Mouse (Mus musculus) mature B cell (primary cell): ENCODE measurements around the gene Iba57.

Experiments
- in situ Hi-C: fragments of 300-500 bp; cut with MboI; formaldehyde crosslinking; loops from 2 replicates; pipeline ENCODE4 v1.14.3; 2019

Gene Iba57

DNA sequence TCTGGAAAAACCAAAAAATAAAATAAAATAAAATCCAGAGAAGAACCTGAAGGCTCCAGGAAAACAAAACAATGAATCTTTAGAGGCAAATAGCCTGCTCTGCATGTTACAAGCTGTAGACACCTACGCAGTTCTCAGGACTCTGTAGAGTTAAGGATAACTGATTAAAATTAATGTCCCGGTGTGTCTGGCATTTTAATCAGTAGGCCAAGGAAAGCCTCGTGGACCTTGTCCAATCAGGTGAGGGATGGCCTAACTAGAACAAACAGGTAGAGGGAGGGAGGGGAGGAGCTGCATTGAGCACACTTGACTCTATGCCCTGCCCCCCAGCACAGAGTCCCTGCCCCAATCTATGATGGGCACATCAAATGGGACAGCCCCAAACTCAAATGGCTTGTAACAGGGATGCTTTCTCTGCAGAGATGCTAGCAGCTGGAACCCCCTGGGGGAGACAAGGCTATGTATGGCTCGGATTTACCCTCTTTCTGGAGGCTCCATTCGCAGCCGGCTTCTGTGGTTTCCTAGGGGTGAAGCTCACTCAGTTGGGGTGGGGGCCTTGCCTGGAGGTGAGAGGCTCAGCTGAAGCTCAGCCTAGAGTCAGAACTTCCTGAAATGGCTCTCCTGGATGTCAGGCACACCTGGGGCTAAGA, 10.8 kb upstream of the Iba57 start:
- in situ Hi-C loops: no loop called here

DNA sequence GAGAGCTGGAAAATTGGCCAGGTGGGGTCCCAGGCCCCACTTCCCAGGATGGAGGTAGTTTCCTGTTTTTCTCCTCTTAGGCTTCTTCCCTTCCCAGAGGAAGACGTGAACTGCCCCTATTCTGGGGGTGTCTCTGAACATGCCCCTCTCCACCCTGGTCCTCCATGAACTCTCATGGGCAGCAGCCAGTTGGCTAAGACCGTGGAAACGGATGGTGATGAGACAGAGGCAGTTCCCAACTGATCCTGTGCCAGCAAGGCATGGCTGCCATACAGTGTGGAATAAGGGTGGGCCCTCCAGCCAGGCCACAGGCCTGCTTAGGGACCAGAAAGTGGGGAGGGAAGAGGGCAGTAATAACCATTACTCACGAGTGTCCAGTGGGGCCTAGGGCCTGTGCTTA, 7.0 kb upstream of the Iba57 start:
- in situ Hi-C loops: no loop called here

DNA sequence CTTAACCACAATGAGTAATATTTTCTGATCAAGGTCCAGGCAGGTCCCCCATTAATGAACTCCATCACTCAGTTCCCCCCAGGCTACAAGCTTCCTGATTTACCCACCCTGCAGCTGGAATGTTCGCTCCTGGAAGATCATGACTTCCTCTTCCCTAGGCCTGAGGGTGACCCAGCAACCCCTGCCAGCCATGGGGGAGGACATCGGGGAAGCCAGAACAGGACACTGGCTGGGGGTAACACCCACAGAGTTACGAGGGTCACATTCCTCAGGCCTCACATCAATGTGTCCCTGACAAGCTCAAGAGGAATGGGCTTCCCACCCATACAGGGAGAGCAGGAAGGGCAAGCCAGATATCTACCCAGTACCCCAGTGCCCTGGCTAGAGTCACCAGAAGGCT, 6.3 kb upstream of the Iba57 start:
- in situ Hi-C loops: no loop called here

DNA sequence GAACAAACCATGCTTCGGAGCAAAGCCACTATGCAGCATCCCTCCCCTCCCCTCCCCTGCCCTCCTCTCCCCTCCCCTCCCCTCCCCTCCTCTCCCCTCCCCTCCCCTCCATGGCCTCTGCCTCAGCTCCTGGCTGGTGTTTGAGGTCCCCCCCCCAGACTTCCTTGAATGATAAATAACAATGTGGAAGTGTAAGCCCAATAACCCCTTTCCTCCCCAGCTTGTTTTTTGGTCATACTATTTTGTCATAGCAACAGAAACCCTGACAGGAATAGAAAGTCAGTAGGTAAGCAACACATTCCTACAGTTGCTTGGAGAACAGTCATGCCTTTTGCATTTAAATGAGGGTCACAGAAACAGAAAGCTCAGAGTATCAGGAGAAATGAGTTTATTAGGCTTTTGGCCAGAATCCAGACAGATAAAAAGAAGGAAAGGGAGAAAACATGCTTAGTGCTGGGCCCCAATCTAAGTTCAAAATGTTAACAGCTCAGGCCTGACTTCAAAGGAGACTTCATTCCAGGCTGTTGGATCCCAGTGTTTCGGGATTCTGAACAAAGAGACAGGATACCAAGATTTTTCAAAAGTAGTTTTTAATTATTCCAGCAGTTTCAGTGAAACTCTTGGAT, 2.2 kb upstream of the Iba57 start:
- in situ Hi-C loops: no loop called here

DNA sequence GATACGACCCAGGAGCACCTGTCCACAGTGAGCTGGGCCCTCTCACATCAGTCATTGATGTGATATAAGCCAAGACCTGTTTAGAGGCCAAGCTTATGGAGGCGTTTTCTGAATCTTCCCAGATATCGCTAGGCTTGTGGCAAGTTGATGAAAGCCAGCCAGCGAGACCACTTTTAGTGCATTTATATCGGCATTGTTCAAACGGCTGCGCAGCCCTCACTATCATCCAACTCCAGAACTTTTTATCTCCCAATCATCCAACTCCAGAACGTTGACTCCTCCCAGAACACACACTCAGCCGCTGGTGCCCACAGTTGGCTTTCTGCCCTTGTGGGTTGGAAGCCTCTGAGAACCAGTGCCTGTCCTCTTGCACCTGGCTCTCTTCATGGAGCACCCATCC, 845 bp upstream of the Iba57 start:
- in situ Hi-C loops: no loop called here

DNA sequence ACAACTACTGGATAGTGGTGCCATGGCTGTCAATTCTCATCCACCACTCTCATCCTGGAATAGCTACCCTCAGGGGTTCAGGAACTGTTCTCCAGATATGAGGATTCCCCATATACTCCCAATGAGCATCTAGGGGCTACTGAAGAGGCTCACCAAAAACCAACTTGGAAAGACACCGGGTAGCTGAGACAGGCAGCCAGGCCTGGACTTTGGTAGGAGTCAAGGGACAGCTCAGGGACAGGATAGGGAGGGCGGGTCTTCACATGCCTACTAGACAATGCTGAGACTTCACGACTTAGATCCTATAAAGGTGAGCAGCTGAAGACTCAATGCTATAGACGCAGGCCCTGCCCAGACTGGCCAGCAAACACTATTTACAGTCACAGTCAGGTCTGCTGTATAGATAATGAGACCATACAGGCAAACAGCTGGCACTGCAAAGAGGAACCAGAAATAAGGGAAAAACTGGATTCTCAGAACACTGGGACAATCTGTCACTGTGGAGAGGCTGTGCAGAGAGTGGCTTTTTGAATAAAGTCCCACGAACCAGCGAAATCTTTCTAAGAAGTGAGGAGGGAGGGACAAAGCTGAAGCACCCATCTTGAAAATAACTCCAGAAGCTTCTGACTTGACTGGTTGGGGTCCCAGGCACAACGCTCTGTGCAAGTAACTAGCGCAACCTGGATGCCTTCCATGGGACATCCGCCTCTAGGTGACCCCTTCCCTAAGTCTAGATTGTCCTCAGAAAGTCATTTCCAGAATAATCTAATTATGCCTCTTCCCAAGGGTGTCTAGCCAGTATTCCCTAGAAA, 890 bp downstream of the Iba57 start:
- in situ Hi-C loops: no loop called here

DNA sequence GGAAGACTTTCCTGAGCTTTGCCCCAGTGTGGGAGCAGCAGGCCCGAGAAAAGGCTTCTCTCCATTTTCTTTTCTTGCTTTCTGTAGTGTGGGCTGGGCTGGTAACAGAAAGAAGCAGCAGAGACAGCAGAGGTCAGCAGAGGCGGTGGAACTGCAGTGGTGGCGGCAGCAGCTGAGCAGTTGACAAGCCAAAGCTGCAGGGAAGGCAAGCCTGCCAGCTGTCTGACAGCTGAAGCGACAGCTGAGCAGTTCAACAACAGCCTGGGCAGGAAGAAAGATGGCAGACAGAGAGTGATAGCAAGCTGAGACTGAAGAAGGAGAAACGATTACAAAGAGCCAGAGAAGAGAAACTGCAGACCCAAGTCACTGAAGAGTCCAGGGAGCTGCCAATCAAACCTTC, 2.1 kb downstream of the Iba57 start:
- in situ Hi-C loops: no loop called here

DNA sequence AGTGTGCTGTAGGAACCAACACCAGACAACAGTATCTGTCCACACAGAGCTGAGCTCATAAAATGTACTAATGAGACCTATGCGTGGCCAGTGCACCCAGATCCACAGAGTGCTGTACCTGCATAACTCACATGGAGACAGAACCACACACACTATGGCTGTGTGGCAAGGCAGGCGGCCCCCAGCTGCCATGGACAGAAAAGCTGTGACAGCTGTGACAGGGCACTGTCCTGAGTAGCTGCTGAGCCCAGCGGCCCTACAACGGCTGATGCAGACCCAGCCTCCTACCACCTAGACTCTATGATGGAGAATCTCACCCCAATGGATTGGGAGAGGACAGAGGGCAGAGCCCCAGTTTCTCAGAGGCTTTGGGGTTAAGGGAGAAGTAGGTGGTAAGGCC, 4.0 kb downstream of the Iba57 start:
- in situ Hi-C loops: no loop called here

DNA sequence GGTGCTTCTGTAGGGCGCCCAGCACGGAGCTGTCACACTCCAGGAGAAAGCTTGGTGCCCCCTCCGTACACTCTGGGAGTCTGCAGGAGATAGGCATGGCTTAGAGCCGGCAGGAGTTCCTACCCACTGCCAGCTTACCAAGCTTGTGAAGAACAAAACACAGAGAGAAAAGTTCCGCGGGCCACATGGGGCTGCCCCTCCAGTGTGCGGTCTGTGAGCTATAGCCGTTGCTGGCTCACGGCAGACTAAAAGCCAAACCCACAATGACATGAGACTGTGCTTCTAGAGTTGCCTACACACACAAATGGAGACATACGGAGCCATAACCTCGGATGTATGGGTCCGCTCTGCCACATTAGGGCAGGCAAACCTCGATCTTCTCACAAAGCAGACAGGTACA, 4.4 kb downstream of the Iba57 start:
- in situ Hi-C loops: no loop called here

DNA sequence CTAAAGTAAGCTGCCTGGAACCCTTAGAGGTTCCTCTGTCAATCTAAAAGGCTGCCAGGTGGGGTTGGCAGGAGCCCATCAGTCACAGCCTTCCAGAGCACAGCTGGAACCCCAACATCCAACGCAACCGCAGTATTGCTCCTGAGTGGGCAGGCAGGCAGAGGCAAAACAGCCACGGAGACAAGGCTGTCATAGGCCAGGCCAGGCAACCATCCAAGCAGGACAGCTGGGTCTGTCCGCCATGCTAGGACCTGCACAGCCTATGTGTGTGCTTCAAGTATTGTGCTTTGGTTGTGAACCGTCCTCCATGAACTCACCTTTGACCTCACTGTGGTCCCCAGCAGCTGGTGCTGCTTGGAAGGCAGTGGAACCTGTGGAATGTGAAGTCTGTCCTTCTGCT, 7.6 kb downstream of the Iba57 start:
- in situ Hi-C loops: no loop called here

DNA sequence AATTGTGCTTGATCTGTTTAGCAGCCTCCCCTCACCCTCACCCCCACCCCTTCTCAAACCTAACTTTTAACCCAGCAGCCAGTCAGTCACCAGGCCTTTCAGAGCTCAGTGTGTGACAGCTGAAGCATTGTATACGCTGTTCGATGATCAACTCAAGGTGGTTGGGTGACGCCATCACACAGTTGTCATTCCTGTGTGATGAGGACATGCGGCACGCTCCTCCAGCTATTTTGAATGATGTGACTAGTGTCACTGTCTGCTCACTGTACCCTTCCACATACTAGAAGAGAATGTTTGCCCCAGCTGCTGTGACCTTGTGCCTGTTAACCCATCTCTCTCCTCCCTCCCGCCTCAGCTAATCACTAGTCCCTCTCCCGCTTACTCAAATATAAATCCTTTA, 9.3 kb downstream of the Iba57 start:
- in situ Hi-C loops: no loop called here

DNA sequence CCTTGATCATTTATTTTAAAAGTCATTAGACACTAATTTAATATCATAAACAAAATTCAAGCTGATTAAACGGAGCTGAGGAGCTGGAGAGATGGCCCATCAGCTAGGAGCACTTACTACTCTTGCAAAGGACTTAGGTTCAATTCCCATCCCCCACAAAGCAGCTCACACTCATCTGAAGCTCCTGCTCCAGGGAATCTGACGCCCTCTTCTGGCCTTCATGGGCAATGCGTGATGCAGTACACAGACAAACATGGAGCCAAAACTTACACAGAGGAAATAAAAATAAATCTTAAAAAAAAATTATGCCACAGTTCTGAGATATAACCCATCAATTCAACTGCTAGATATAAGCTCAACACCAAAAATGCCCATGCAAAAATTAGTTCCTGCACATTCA, 11.8 kb downstream of the Iba57 start:
- in situ Hi-C loops: no loop called here

DNA sequence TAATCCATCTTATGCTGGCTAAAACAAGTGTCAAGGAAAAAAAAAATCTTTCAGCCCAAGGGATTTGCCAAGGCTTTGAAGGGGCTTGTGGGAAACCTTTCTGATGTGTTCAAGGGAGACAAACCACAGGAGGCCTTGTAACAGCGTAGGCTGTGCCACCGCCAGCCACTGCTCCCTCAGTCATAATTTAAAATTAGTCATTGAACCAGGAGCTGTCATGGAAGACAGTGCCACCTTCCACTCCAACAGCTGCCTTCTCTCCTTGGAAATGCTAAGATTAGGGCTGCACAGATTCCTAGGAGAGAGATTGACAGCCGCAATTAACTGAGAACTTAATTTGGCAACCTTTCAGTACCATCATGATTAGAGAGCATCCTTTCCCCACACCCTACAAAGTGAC, 14.2 kb downstream of the Iba57 start:
- in situ Hi-C loops: no loop called here

DNA sequence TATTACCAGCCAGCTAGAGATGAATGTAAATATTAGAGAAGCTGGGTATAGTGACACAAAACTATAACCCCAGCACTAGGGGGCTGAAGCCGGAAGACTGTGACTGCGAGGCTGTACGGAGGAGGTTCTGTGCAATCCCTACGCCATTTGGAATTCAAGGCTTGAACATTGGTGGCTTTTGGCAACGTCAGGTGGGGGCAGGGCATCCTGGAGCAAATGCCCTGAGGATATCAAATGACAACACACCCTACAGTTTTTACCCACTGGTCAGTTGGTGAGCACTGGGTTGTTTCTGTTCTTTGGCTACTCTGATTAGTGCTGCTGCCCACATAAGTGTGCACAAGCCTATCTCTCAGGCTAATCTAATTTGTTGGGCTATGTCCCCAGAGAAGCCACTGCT, 20.6 kb downstream of the Iba57 start:
- in situ Hi-C loops: no loop called here

DNA sequence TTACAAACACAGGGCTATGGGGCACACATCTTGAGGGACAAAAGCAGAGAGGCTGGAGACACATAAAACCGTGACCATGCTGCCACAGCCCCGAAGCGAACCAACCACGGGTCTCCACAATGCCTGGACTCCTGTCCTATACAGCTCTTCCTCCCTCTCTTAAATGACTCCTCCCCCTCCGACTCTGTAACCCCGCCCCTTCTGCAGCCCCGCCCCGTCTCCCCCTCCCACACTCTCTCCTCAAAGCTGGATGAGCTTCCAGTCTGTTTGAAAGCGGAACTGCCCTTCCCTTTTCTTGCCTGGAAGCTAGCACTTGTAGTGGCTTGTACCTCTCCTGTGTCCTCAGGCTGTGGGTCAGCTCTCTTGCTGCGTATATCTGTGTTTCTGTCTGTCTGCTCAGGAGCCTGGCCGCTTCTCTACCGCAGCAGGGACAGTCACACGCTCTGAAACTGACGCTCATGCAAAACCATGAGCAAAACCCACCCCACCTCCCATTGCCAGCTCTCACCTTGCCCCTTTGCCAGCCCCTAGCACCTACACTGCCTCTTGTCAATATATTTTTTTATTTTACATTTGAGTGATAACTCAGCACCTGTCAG, 21.7 kb downstream of the Iba57 start:
- in situ Hi-C loops: no loop called here

DNA sequence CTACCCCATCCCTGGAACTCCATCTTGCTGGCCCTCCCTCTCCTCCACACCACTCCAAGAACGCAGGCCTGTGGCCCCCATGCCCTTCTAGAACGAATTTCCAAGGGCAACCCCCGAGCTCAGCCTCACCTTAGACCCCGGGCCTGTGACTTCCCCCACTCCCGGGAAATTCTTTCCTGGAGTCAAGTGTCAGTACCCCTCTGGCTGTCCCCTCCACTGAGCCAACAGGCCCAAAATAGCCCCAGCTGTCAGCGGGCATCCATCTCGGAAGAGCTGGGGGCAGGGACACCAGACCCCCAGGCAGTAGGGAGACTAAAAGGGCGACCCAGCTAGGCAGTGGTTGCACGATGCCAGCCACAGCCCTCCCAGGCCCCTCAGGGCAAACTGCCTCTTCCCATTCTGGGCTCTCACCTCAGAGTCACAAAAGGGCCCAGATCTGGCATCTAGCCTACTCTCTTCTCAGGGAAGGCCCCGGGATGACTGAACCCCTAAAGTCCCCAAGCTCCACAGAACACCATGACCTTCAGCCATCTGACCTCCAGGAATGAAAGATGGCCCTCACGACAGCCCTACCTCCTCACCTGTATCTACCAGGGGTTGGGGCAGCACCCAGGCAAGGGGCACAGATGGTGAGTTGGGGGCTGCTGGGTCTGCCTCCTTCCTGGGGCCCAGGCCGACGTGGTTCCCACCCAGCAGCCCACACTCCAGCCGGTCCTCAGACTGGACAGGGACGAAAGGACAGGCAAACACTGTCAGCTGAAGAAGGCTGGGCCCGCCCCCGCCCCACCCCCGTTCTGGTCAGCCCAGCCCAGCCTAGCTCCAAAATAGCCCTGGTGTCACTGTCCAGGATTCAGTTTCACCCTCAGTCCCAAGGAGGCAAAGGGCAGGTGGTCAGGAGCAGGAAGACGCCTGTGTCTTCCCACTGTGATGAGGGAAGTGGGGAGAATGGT, 24.7 kb downstream of the Iba57 start:
- in situ Hi-C loops: no loop called here

DNA sequence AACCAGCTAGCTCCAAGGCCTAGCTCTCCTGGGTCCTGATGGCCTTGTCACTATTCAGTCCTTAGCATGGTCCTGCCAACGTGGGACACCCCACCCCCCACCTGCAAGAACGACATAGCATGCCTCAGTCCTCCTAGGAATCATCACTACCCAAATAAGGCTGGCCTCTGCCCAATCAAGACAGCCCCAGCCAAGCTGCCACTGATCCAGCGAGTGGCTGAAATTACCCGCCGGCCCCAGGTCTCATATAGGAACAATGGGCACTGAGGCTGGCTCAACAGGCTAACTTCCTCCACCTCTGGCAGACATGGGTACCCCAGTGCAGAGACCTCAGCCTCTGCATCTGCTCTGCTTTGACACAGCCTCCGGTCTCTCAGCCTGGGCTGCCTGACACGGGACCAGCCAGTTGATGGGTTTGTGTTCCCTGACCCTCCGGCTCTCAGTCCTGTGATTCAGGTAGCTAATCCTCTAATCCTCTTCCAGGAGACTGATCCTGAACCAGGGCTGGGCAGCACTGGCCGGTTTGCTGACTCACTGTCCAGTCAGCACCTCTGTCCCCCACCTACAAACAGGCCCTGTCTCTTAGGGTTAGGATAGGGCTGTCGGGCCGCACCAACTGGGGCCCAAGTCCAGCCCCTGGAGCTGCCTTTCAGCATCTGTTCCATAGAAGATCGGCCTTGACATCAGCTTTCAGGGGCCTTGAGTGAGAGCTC, 26.4 kb downstream of the Iba57 start:
- in situ Hi-C loops: no loop called here

DNA sequence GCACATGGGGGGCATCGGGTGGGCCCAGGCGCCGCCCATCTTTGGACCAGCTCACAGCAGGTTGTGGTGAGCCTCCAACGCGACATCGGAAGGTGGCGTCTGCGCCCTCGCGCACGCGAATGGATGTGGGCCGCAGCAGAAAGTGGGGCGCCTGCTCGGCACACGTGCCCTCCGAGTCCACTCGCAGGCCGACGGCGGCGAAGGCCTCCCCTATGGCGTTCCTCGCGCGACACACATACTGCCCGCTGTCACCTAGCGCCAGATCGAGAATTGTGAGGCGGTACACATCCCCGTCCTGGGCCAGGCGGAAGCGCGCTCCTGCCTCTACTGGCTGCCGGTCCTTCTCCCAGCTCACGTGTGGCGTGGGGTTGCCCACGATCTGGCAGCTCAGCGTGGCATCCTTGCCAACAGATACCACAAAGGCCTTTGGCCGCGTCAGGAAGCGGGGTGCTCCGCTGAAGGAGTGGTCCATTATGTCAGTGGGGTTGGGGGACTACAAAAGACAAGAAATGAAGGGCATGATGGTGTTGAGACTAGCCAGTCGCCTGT, 27.6 kb downstream of the Iba57 start, which contains the start of gene Obscn:
TSS of gene Obscn (minus strand) at position 499 of the 549 bp plus-strand sequence.
- in situ Hi-C loops: no loop called here

DNA sequence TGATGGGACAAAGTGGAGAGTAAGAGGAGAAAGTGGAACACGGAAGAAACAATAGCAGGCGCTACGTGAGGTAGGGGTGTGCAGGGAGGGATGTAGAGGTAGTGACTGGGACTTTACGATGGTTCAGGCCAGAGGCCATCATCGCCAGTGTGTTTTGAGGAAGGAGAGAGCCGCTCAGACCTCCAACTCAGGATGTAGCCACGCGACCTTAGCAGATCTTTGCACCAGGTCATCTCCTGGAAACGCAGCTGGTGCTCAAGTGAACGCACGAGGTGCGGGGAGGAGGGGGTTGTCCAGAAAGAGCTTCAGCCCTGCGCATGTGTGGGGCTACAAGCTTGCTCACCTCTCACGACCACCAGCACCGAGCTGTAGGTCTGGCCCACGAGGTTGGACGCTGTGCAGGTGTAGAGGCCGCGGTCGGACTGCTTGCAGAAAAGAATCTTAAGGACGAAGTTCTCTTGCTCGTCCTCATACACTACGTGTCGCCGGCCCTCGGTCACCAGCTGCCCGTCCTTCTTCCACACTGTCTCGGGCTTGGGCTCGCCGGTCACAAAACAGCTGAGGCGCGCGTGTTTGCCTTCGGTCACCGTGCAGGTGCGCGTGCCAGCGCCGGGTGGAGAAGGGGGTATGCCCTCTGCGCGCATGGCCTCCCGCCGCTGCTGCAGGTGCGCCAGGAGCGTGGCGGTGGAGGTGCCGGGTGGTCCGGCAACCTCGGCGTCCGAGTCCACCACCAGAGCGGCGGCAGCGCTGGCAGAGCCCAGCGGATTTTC, 28.3 kb downstream of the Iba57 start:
- in situ Hi-C loops: no loop called here
